Mouse (Mus musculus) right cerebral cortex, postnatal 10 days (tissue): ENCODE data around the gene Sesn1.
"Not testable (repeated sequence)": the region's sequence is repeated elsewhere in the genome, so short reads cannot be mapped to it uniquely, and the experiment has no call there.

Source experiments
- DNase-seq, 2 experiments: peaks; one replicate each; pipeline ENCODE4 v3.0.0; 2021; ENCODE audit warnings: low spot score in 2 of 2

Sesn1 gene

DNA sequence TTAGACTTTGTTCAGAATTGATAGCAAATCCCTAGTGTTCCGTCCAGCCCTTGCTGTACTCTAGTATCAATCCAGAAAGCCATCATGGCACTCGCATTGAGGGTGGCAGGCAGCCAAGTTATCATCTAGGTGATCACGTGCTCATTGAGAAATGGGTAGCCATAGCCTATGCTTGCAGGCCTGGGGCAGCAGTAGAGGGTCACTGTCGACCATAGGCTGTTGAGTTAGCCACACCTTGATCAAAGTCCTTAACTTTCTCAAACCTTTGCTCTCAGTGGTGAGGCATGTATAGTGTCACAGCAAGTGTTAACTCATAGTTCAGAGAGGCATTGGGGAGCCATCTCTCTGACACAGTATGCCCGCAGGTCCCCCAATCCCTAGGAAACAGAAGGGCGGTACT lies 11.4 kb downstream of the Sesn1 start:
- no peak for DNase-seq

GRCm38 (mm10) chr10:41822573-41823281 lies 13.0 kb downstream of the Sesn1 start:
- no peak for DNase-seq

GRCm38 (mm10) chr10:41823282-41823675 lies 13.5 kb downstream of the Sesn1 start:
- not testable (repeated sequence) for DNase-seq

DNA sequence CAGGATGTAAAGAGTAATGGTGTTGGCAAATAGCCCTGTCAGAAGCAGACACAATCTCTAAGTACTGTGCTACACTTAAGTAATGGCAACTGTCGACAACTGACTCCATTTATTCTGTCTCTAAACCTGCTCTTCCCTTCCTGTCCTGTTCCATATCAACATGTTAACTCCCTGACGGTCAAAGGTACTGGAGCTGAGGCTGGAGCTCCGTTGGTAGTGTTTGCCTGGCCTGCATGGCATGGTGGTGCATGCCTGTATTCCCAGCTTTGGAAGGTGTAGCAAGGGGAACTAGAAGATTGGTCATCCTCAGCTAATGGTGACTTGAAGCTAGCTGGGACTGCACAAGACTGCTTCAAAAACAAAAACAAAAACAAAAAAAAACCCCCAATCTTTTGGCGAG lies 14.2 kb downstream of the Sesn1 start:
- DNase-seq = no peak

DNA sequence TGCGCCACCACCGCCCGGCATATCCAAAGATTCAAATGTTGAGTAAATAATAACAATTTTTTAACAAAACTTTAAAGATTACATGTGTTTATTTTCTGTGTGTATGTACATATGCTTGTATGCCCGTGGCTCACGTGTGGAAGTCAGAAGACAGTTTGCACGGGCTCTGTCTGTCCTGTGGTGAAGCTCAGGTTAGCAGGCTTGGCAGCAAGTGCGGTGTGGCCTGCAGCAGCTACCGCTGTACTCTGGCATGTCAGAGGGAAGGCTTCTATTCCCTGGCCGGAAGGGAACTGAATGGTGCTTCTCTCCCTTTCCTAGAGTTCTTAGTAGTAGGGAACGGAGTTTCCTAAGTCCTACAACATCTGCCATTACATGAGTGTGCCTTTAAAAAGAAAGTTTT lies 15.3 kb downstream of the Sesn1 start:
- DNase-seq = no peak

GRCm38 (mm10) chr10:41825996-41826395 lies 16.3 kb downstream of the Sesn1 start:
- DNase-seq = no peak

GRCm38 (mm10) chr10:41826526-41827116 lies 16.9 kb downstream of the Sesn1 start:
- DNase-seq = no peak

DNA sequence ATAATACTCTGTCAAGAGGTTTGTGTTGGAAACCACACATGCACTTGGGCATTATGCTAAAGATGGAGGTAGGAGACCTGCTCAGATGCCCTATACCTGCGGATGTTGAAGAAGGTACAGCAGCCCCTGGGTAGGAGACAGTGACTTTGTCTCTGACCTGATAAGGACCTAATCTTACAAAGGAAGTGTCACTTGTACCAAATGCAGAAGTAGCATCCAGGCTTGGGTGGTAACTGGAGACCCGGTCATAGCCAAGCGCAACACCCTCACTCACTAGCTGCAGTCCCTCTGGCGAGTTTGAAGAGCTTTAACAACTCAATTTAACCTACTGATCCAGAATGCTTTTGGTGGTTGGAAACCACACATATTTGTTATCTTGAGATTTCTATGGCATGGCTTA lies 18.0 kb downstream of the Sesn1 start:
- DNase-seq = no peak

GRCm38 (mm10) chr10:41829191-41829590 lies 19.5 kb downstream of the Sesn1 start:
- DNase-seq = no peak

- no peak for DNase-seq
Measured at GRCm38 (mm10) chr10:41829980-41830379, 20.2 kb downstream of the Sesn1 start.

GRCm38 (mm10) chr10:41830445-41830844 lies 20.7 kb downstream of the Sesn1 start:
- no peak for DNase-seq

GRCm38 (mm10) chr10:41830851-41831522 lies 21.3 kb downstream of the Sesn1 start:
- DNase-seq = peak; percentile 78 to 85

- no peak for DNase-seq
Measured at GRCm38 (mm10) chr10:41832191-41832590, 22.5 kb downstream of the Sesn1 start.

DNA sequence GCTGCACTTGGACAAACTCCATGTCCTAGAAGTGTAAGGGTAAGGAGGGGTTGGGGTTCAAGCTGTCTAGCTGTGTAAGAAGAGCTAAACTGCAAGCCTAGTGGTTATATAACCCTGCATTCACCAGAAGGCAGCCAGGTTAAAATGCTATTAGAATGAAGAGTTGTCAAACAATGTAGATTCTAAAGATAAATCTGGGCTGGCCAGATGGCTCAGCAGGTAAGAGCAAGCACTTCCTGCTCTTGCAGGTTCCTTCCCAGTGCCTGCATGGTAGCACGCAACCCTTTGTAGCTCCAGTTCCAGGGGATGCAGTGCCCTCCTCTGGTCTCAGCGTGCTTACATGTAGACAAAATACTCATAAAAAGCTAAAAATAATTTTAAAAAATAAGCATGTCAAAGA lies 24.4 kb downstream of the Sesn1 start:
- no peak for DNase-seq

GRCm38 (mm10) chr10:41838911-41839310 lies 29.2 kb downstream of the Sesn1 start:
- no peak for DNase-seq

- DNase-seq = no peak
Measured at GRCm38 (mm10) chr10:41847737-41848136, 38.0 kb downstream of the Sesn1 start.

DNA sequence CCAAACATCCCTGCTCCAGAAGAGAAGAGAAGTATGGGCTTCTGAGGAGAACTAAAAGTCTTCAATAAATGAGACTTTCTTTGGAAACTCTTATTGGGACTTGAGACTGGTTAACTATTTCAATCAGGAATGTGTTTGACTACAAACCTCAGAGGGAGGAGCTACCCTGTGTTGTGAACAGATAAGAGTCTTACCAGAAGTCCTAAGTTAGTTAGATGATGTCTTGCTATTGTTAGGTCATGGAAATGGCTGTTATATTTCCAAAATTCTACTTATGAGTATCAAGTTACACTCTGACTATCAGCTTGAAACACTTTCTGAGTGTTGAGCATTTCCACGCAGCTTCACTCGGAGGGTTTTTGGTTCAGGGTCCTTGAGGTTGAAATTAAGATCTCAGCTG lies 39.0 kb downstream of the Sesn1 start:
- DNase-seq = no peak

DNA sequence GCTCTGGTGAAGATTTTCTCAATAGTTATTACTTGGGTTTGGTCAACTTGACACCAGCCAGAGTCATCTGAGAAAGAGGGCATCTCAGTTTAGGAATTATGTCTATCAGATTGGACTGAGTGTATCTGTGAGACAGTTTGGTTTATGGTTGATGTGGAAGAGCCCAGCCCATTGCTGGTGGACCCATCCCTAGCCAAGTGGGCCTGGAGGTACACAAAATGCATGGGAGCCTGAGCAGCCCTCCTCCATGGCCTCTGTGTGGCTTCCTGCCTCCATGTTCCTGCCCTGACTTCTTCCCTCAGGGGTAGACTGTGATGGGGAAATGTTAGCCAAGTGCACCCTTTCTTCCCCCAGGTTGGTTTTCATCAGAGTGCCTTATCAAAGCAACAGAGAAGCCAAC lies 50.1 kb downstream of the Sesn1 start:
- DNase-seq = no peak

DNA sequence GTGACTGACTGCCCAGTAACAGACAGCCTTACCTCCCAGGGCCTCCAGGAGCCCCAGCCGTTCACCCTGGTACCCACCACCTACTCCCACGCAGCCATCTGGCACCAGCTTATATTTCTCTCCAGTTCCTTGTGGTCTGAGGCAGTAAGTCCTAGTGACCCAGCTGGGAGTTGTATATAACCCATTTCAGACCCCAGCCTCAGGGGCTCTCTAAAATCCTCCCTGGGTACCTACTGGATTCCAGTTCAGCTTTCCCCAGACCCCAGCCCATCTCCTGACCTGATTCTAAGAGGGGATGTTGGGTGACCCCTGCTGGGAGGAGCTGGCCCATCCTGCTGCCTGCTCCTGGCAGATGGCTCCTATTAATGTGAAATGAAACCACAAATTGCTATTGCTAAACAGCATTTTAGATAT lies 50.5 kb downstream of the Sesn1 start:
- no peak for DNase-seq

DNA sequence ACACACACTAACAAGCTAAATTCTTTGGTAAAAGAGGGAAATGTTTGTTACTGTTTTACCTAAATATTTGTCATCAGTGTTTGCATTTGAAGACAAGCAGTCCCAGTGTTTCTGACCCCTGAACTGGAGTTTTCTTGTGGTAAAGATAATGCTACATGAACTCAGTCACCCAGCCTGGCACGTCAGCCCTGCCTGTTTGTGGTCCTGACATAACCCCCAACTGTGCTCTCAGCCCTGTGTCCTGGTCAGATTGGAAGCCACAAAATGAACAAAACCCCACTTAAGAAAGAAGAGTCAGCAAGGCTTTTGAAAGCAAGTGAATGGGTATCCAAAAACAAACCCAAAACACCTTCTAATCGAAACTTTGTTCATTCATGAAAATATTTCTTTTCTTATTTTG lies 53.3 kb downstream of the Sesn1 start:
- no peak for DNase-seq

GRCm38 (mm10) chr10:41866069-41866837 lies 56.5 kb downstream of the Sesn1 start:
- peak in 1 of 2 experiments; percentile 34 for DNase-seq

GRCm38 (mm10) chr10:41866838-41867154 lies 57.1 kb downstream of the Sesn1 start:
- no peak for DNase-seq

DNA sequence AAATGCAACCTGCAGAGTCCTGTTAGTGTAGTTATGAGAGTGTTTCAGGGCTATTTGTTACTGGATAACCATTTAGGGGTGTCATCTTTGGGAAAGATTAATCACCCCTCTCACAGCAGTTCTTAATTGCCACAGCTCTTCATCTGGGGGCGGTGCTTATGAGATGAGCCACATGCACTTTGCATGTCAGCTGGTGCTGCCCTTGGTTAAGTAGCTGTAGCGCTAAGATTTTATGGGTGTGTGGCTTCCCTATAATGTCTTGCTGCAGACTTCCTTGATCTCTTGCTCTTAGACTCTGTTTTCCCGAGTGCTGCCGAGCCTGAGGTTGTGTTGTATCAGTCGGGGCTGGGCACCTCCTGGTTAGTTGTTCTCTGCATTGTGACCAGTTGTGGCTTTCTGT lies 58.2 kb downstream of the Sesn1 start:
- no peak for DNase-seq
